In genomic region chr5:100158791-100159637, GRCm38 (mm10) we compare ENCODE assay signal across 8 mouse cellular contexts. TPM values are rescaled to one million over a fixed set of nuclear protein-coding genes. Genes with fewer than 3 reads are reported as not detected.
DNase-seq lines count a peak whose midpoint lies in the region; ATAC-seq and TF ChIP-seq lines count a peak whose summit lies in the region.

No protein-coding gene starts in this region.

- DNase-seq in frontal cortex, postnatal 36 days (ENCODE audit: low spot score in 2 of 2), result no peak
- DNase-seq in cerebellum, adult 18-20 months, result peak; percentile 70 to 77
- peak; percentile 59 for DNase-seq in forebrain, postnatal 0 days
- DNase-seq in intestine, embryonic 14.5 days (ENCODE audit: low spot score), result peak; percentile 73
- peak; percentile 46 for DNase-seq in thymus, postnatal 14 days

- H3K36me3 ChIP-seq in forebrain, postnatal 0 days (ENCODE audit: insufficient read depth), result no peaks in the 10 kb centered on the region
- no peaks in the 10 kb centered on the region for H3K36me3 ChIP-seq in intestine, embryonic 14.5 days (ENCODE audit: control insufficient read depth, insufficient read depth, low read length)
- H3K36me3 ChIP-seq in limb, embryonic 13.5 days, result no peaks in the 10 kb centered on the region
- no peaks in the 10 kb centered on the region for H3K36me3 ChIP-seq in midbrain, embryonic 12.5 days

- H3K9me3 ChIP-seq in forebrain, postnatal 0 days (ENCODE audit: low read length), result no peaks in the 10 kb centered on the region
- H3K9me3 ChIP-seq in intestine, embryonic 14.5 days (ENCODE audit: control insufficient read depth, low read length), result no peaks in the 10 kb centered on the region
- H3K9me3 ChIP-seq in limb, embryonic 13.5 days, result no peaks in the 10 kb centered on the region
- no peaks in the 10 kb centered on the region for H3K9me3 ChIP-seq in midbrain, embryonic 12.5 days

- WGBS in forebrain, postnatal 0 days, result under 1% methylated on average over 67 of the region's 101 CpGs
- WGBS in intestine, embryonic 14.5 days, result 2% methylated on average over 78 of the region's 101 CpGs
- WGBS in limb, embryonic 13.5 days, result under 1% methylated on average over 81 of the region's 101 CpGs
- WGBS in midbrain, embryonic 12.5 days, result under 1% methylated on average over 41 of the region's 101 CpGs

- peak overlapping the region; percentile 86 for H3K4me2 ChIP-seq in forebrain, postnatal 0 days (ENCODE audit: low read depth)
- H3K4me2 ChIP-seq in intestine, embryonic 14.5 days (ENCODE audit: low read length), result peak overlapping the region; percentile 100
- peak overlapping the region; percentile 99 for H3K4me2 ChIP-seq in limb, embryonic 13.5 days (replicated peaks)
- H3K4me2 ChIP-seq in midbrain, embryonic 12.5 days (replicated peaks), result peak overlapping the region; percentile 99

- TF ChIP-seq CTCF in forebrain, postnatal 0 days (IDR thresholded peaks at IDR 0.05; ENCODE audit: low read depth), result no peak

- peak overlapping the region; percentile 88 for H3K27ac ChIP-seq in forebrain, postnatal 0 days (ENCODE audit: low read depth, low read length)
- H3K27ac ChIP-seq in intestine, embryonic 14.5 days (ENCODE audit: low read depth), result no peak overlapping the region
- H3K27ac ChIP-seq in limb, embryonic 13.5 days, result no peak overlapping the region
- peak overlapping the region; percentile 35; the same call in 1 of the 2 replicates for H3K27ac ChIP-seq in midbrain, embryonic 12.5 days (replicated peaks)

- H3K9ac ChIP-seq in forebrain, postnatal 0 days, result peak overlapping the region; percentile 90
- H3K9ac ChIP-seq in intestine, embryonic 14.5 days (ENCODE audit: low read length), result peak overlapping the region; percentile 58
- H3K9ac ChIP-seq in limb, embryonic 13.5 days, result peak overlapping the region; percentile 74
- peak overlapping the region; percentile 86 for H3K9ac ChIP-seq in midbrain, embryonic 12.5 days (replicated peaks)

- no peaks in the 10 kb centered on the region for H3K27me3 ChIP-seq in forebrain, postnatal 0 days (ENCODE audit: insufficient read depth, low read length)
- peaks cover 24% of the 10 kb centered on the region for H3K27me3 ChIP-seq in intestine, embryonic 14.5 days (replicated peaks; ENCODE audit: control insufficient read depth, insufficient read depth, low read length)
- H3K27me3 ChIP-seq in limb, embryonic 13.5 days, result peaks cover 44% of the 10 kb centered on the region
- H3K27me3 ChIP-seq in midbrain, embryonic 12.5 days, result peaks cover 39% of the 10 kb centered on the region

- H3K4me3 ChIP-seq in forebrain, postnatal 0 days (ENCODE audit: low read depth, low read length), result peak overlapping the region; percentile 80
- H3K4me3 ChIP-seq in intestine, embryonic 14.5 days (ENCODE audit: low read depth, low read length), result peak overlapping the region; percentile 64
- H3K4me3 ChIP-seq in limb, embryonic 13.5 days, result peak overlapping the region; percentile 79
- H3K4me3 ChIP-seq in midbrain, embryonic 12.5 days, result peak overlapping the region; percentile 90

- ATAC-seq in frontal cortex, adult (ENCODE audit: low TSS enrichment), result peak; percentile 33
- ATAC-seq in forebrain, postnatal 0 days, result peak; percentile 72
- peak; percentile 69 for ATAC-seq in intestine, embryonic 14.5 days (replicated peaks; ENCODE audit: low FRiP score, low TSS enrichment, low read depth)
- ATAC-seq in limb, embryonic 13.5 days (ENCODE audit: low FRiP score, low read depth), result peak; percentile 62
- peak; percentile 78 for ATAC-seq in midbrain, embryonic 12.5 days (ENCODE audit: low FRiP score, low read depth)

- peaks cover 3% of the 10 kb centered on the region; the same call in 1 of the 2 replicates for H3K4me1 ChIP-seq in forebrain, postnatal 0 days (ENCODE audit: insufficient read depth)
- 0 out of 2 replicates have a peak, but pooled peaks cover 3% of the 10 kb centered on the region for H3K4me1 ChIP-seq in intestine, embryonic 14.5 days (replicated peaks; ENCODE audit: control insufficient read depth, insufficient read depth, low read length)
- peaks cover 16% of the 10 kb centered on the region for H3K4me1 ChIP-seq in limb, embryonic 13.5 days
- peaks cover 11% of the 10 kb centered on the region; the same call in 1 of the 2 replicates for H3K4me1 ChIP-seq in midbrain, embryonic 12.5 days

RNA-seq across cellular contexts. Expression of gene Tmem150c, which starts 0.6 kb away (rescaled TPM):
- 76.1 and 86.1 TPM in 2 replicates for total RNA-seq in forebrain, postnatal 0 days (2014; rRNA removed)
- 44.0 and 60.6 TPM in 2 replicates for polyA plus RNA-seq in forebrain, postnatal 0 days (2015; fragmentation: Nextera tagmentation; extraction: Ambion mirVana)
- polyA plus RNA-seq in intestine, embryonic 14.5 days (2014; fragmentation: Nextera tagmentation; extraction: Ambion mirVana), result 1.1 and 1.4 TPM in 2 replicates
- polyA plus RNA-seq in limb, embryonic 13.5 days (2015; fragmentation: Nextera tagmentation; extraction: Ambion mirVana), result 6.7 and 7.5 TPM in 2 replicates
- 6.7 and 9.5 TPM in 2 replicates for polyA plus RNA-seq in midbrain, embryonic 12.5 days (2016; fragmentation: Nextera tagmentation; extraction: Ambion mirVana)

Comparison
In these comparisons a context has a peak if more than half of its experiments do, and no peak if none do; other contexts are left out.
1. DNase-seq: peak in cerebellum, adult 18-20 months (2 of 2), forebrain, postnatal 0 days (single experiment), intestine, embryonic 14.5 days (single experiment) and thymus, postnatal 14 days (single experiment); none in frontal cortex, postnatal 36 days (0 of 2).
2. H3K27ac ChIP-seq: peak in forebrain, postnatal 0 days (single experiment) and midbrain, embryonic 12.5 days (single experiment); none in intestine, embryonic 14.5 days (single experiment) and limb, embryonic 13.5 days (single experiment).
3. Peak in every context shown above with its lines, with median percentiles within 50 percentile points of each other: ATAC-seq, H3K4me2 ChIP-seq, H3K4me3 ChIP-seq and H3K9ac ChIP-seq.